Mouse (Mus musculus): ENCODE results near the gene Xiap.

- no peak for TF ChIP-seq CHD2 (IDR thresholded peaks at IDR 0.05; ENCODE audit: low read depth, low read length)
- no peak for TF ChIP-seq MAFK (IDR thresholded peaks at IDR 0.05; ENCODE audit: insufficient read depth, low read depth, low read length)
- no peak for TF ChIP-seq HCFC1 (IDR thresholded peaks at IDR 0.05; ENCODE audit: borderline replicate concordance, insufficient read depth, low read length)
- no peak for TF ChIP-seq ZC3H11A (IDR thresholded peaks at IDR 0.05; ENCODE audit: borderline replicate concordance, low read depth, low read length)
These were observed 28.3 kb downstream of the Xiap start for GRCm38 (mm10) chrX:42087731-42088130.
